Mouse (Mus musculus) megakaryocyte, embryonic 14.5 days (primary cell): ENCODE data around the gene Fam189a1.

Experiments
- FLI1 ChIP-seq: IDR thresholded peaks from 2 replicates; pipeline ENCODE4 v1.6.1; 2012; ENCODE audit warnings: low read length, inconsistent platforms, mixed read lengths
- GATA1 ChIP-seq: IDR thresholded peaks from 3 replicates; pipeline ENCODE4 v1.6.1; 2012; ENCODE audit warnings: mixed read lengths, low read length, inconsistent platforms, borderline replicate concordance

DNA sequence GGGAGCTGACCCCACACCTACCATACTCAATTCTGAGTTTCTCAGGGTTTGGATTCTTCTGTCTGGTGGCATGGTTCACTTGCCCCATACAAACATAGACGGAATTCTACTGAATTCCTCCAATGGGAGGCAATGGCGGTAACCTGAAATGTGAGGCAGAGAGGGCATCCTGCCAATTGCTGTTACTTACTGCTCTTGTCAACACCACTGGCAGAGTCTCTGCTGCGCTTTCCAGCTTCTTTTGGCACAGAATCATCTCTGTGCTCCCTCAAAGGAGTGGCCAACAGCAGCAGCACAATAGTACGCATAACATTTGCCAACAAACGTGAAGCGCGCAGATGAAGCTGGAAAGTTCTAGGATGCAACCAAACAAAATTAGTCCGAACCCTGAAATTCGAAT lies 266.5 kb downstream of the Fam189a1 start:
- TF ChIP-seq GATA1 (no peak), FLI1 (no peak)
